Mouse (Mus musculus): ENCODE results near the gene Dlgap1.

Dlgap1 gene

DNA sequence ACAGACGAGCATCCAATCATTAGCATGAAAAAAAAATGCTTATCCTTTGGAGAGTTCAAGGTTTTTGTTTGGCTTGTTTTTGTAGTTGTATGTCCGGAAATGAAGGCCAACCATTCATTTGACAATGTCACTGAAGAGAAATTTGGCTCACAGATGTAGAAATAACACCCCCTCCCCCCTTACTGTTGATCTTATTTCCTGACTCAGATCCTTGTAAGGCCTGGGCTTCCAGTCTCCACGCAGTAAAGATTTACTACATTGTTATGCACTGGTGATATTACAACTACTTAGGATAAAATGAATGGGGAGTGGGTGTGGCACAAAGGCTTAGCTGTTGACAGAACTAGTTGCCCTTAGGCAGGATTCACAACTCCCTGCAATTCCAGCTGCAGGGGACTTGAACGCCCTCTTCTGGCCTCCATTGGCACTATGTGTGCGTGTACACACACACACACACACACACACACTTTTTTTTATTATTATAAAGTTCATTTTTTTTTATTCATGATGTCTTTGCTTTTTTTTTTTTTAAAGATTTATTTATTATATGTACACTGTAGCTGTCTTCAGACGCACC, 897.8 kb downstream of the Dlgap1 start:
- Histone ChIP-seq H3K36me3 (ENCODE audit: insufficient read depth, low read length) (peaks cover 20% of the 10 kb centered on the region), H3K4me1 (replicated peaks; ENCODE audit: low read depth, low read length) (peaks cover 87% of the 10 kb centered on the region), H3K27me3 (ENCODE audit: insufficient read depth, low read length) (no peaks in the 10 kb centered on the region), H3K9me3 (ENCODE audit: low read length) (peaks cover 14% of the 10 kb centered on the region), H3K4me3 (replicated peaks; ENCODE audit: low read length) (0 out of 2 replicates have a peak overlapping the region, but pooled peaks have one; percentile 50)
- TF ChIP-seq CTCF (conservative IDR thresholded peaks at IDR 0.05; ENCODE audit: low read length) (peak; percentile 32; the same call in 1 of the 2 replicates), NANOG (IDR thresholded peaks at IDR 0.05; ENCODE audit: borderline replicate concordance, low read length) (peak; percentile 84; the same call in 1 of the 2 replicates), POU5F1 (IDR thresholded peaks at IDR 0.05; ENCODE audit: borderline replicate concordance, low read length) (peak; percentile 86)

DNA sequence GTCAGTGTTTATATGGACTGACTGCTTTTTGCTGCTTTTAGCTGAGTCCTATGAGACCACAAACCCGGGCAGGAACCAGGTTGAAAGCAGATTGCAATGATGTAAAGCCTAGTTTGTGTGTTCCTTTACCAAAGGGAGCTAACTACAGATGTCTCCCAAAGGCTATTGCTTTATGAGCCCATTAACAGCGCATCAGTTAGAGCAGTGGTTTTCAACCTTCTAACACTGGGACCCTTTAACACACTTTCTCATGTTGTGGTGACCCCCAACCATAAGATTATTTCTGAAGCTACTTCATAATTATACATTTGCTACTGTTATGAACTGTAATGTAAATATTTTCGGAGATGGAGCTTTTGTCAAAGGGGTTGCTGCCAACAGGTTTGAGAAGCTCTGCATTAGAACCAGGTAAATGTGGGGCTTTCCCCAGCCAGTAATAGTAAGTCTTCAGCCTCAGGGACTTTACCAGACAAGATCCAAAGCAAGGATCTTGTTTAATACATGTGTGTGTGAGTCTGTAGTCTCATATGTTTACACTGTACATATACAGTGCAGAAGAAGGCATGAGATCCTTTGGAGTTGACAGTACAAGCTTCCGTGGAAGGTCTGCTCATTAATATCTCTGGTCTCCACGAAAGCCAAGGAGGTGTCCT, 899.8 kb downstream of the Dlgap1 start:
- Histone ChIP-seq H3K9me3 (ENCODE audit: low read length) (peaks cover 14% of the 10 kb centered on the region), H3K27me3 (ENCODE audit: insufficient read depth, low read length) (no peaks in the 10 kb centered on the region), H3K4me1 (replicated peaks; ENCODE audit: low read depth, low read length) (peaks cover 88% of the 10 kb centered on the region), H3K36me3 (ENCODE audit: insufficient read depth, low read length) (peaks cover 2% of the 10 kb centered on the region; the same call in 1 of the 2 replicates), H3K4me3 (replicated peaks; ENCODE audit: low read length) (no peak overlapping the region)
- TF ChIP-seq NANOG (IDR thresholded peaks at IDR 0.05; ENCODE audit: borderline replicate concordance, low read length) (no peak), CTCF (conservative IDR thresholded peaks at IDR 0.05; ENCODE audit: low read length) (no peak), POU5F1 (IDR thresholded peaks at IDR 0.05; ENCODE audit: borderline replicate concordance, low read length) (no peak)

DNA sequence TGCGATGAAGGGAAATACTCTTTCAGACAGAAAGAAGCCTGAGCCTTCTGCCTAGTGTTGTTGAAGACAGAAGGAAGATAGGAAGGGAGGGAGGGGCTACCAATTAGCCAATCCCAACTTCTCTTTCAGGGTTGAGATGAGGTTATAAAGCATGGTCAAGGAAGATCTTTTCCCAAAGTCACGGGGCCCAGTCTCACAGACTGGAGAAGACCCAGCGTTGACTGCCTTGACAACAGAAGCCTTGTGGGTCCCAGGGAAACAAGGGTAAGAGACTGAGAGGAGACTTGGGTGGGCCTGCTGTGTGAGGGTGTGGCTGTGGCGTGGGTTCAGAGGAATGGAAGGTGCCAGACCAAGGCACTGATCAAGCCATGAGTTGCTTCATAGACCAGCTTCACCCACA, 901.7 kb downstream of the Dlgap1 start:
- Histone ChIP-seq H3K9me3 (ENCODE audit: low read length) (peaks cover 14% of the 10 kb centered on the region), H3K4me1 (replicated peaks; ENCODE audit: low read depth, low read length) (peaks cover 87% of the 10 kb centered on the region), H3K36me3 (ENCODE audit: insufficient read depth, low read length) (peaks cover 9% of the 10 kb centered on the region), H3K4me3 (replicated peaks; ENCODE audit: low read length) (peak overlapping the region; percentile 78), H3K27me3 (ENCODE audit: insufficient read depth, low read length) (no peaks in the 10 kb centered on the region)
- no peak for TF ChIP-seq POU5F1 (IDR thresholded peaks at IDR 0.05; ENCODE audit: borderline replicate concordance, low read length)
- TF ChIP-seq NANOG (IDR thresholded peaks at IDR 0.05; ENCODE audit: borderline replicate concordance, low read length) = no peak
- no peak for TF ChIP-seq CTCF (conservative IDR thresholded peaks at IDR 0.05; ENCODE audit: low read length)
